Mouse (Mus musculus) neutrophil, adult 83 days (primary cell): Measurements from ENCODE around the gene Cep290. TPM values are rescaled to one million over a fixed set of nuclear protein-coding genes. Genes with fewer than 3 reads are reported as not detected.

Experiments
- total RNA-seq, 2 experiments: library from RNA; stranded (reverse); gene quantifications; one replicate each; pipeline ENCODE4 v1.2.4; 2023

Cep290 gene
- total RNA-seq: 1 to 10 TPM; 4.5 to 4.6 TPM

GRCm38 (mm10) chr10:100487097-100487978 lies at the start of gene Cep290, which contains the start of gene Tmtc3:
TSS of gene Cep290 (plus strand) at chr10:100487558.
TSS of gene Tmtc3 (minus strand) at chr10:100487350.

GRCm38 (mm10) chr10:100590323-100590722 lies 103.0 kb downstream of the Cep290 start, which contains the start of the genes 4930430F08Rik and 1700017N19Rik:
TSS of gene 4930430F08Rik (minus strand) at chr10:100590423.
TSS of gene 1700017N19Rik (plus strand) at chr10:100590484.

Other genes starting within 250 kb of the Cep290 start
- not detected for gene Gm4301, start 151.9 kb upstream of the Cep290 start, total RNA-seq
- not detected for gene Gm4302, start 146.7 kb upstream of the Cep290 start, total RNA-seq
- not detected for gene Gm4303, start 141.6 kb upstream of the Cep290 start, total RNA-seq
- not detected for gene Gm4305, start 136.5 kb upstream of the Cep290 start, total RNA-seq
- not detected for gene Gm4307, start 126.2 kb upstream of the Cep290 start, total RNA-seq
- gene Gm4312, start 105.0 kb upstream of the Cep290 start, total RNA-seq: not detected
- 1 to 10 TPM; 4.7 to 6.8 TPM for gene Tmtc3, start 208 bp upstream of the Cep290 start, total RNA-seq
- gene 4930430F08Rik, start 102.9 kb downstream of the Cep290 start, total RNA-seq: 1 to 10 TPM; 5.3 to 5.5 TPM
- not detected for gene 1700017N19Rik, start 102.9 kb downstream of the Cep290 start, total RNA-seq